Mouse (Mus musculus) megakaryocyte, embryonic 14.5 days (primary cell): ENCODE results near the gene Man1b1.

Experiments used
- FLI1 ChIP-seq: IDR thresholded peaks from 2 replicates; pipeline ENCODE4 v1.6.1; 2012; ENCODE audit warnings: low read length, inconsistent platforms, mixed read lengths
- GATA1 ChIP-seq: IDR thresholded peaks from 3 replicates; pipeline ENCODE4 v1.6.1; 2012; ENCODE audit warnings: mixed read lengths, low read length, inconsistent platforms, borderline replicate concordance

DNA sequence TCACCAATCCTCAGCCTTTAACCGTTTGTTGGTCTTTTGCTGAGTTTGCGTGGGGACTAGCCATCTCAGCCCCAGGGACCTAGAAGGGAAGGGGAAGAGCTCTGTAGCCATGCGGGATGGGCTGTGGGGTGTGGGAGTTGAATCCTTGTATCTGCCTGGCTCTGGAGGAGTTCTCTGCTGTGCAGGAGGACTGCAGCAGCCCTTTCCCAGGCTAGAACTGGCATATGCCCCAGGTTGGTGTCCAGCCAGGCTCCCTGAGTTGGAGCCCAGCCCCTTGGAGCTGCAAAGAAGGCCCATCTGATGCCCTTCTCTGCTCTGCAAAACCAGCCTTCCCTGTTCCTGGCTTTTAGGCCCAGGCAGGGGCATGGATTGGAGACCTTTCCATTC lies 64.5 kb downstream of the Man1b1 start:
- TF ChIP-seq FLI1 (no peak), GATA1 (no peak)
